Mouse (Mus musculus) liver, adult 2 months (tissue): ENCODE measurements around the gene Pcnx2. TPM values are rescaled to one million over a fixed set of nuclear protein-coding genes. Genes with fewer than 3 reads are reported as not detected.
A peak's percentile ranks its signal among the peaks of the same experiment; 100 is the strongest.

ENCODE experiments used
- DNase-seq: peaks from one replicate; pipeline ENCODE4 v3.0.0-alpha.2; 2011; ENCODE audit warnings: low read depth, low spot score; ENCODE audit errors: extremely low read depth
- H3K27ac ChIP-seq: fragments of 200-500 bp; replicated peaks from 2 replicates; pipeline ENCODE4 v1.5.1; 2012; ENCODE audit warnings: low read depth, mild to moderate bottlenecking, control low read depth, inconsistent platforms, low read length; ENCODE audit not compliant: insufficient read depth
- H3K27me3 ChIP-seq: fragments of 200-500 bp; 2 replicates; pipeline ENCODE4 v1.6.1; 2012; ENCODE audit warnings: mild to moderate bottlenecking, moderate library complexity, low read length, inconsistent platforms; ENCODE audit not compliant: control insufficient read depth, insufficient read depth
- H3K36me3 ChIP-seq: fragments of 200-500 bp; 2 replicates; pipeline ENCODE4 v1.6.1; 2012; ENCODE audit warnings: low read length, inconsistent platforms; ENCODE audit not compliant: control insufficient read depth, insufficient read depth
- H3K4me1 ChIP-seq: fragments of 200-500 bp; 2 replicates; pipeline ENCODE4 v1.6.1; 2011; ENCODE audit warnings: low read length; ENCODE audit not compliant: control insufficient read depth, insufficient read depth
- H3K4me3 ChIP-seq: fragments of 200-500 bp; 2 replicates; pipeline ENCODE4 v1.5.1; 2011; ENCODE audit warnings: low read depth, mild to moderate bottlenecking, control low read depth, low read length, moderate library complexity; ENCODE audit not compliant: insufficient read depth
- H3K79me2 ChIP-seq: fragments of 200-500 bp; 2 replicates; pipeline ENCODE4 v1.6.1; 2012; ENCODE audit warnings: inconsistent platforms, mild to moderate bottlenecking, low read length, moderate library complexity; ENCODE audit not compliant: control insufficient read depth, insufficient read depth
- H3K9ac ChIP-seq: fragments of 200-500 bp; 2 replicates; pipeline ENCODE4 v1.6.1; 2012; ENCODE audit warnings: low read depth, mild to moderate bottlenecking, control low read depth, inconsistent platforms, low read length
- CTCF ChIP-seq: fragments of 200-500 bp; IDR thresholded peaks from 2 replicates; pipeline ENCODE4 v1.5.1; 2011; ENCODE audit warnings: low read depth, low read length, control low read depth
- POLR2A ChIP-seq: fragments of 200-500 bp; IDR thresholded peaks from 2 replicates; pipeline ENCODE4 v1.6.1; 2011; ENCODE audit warnings: low read length, control low read depth; ENCODE audit not compliant: insufficient read depth; ENCODE audit errors: extremely low read depth
- WGBS: fragments of 180-500 bp; shearing (Covaris S2); methylation state at CpG from one replicate; pipeline ENCODE4 v1.1.7; 2018; 5-methylcytosine and 5-hydroxymethylcytosine counted together
- polyA plus RNA-seq: library from polyadenylated mRNA; depleted of rRNA; stranded (reverse); fragments of >200 nt; gene quantifications from 2 replicates; pipeline ENCODE4 v1.2.3, GENCODE M21; 2012
- total RNA-seq: library from RNA; depleted of rRNA; stranded (reverse); fragments of >200 nt; gene quantifications from 2 replicates; pipeline ENCODE4 v1.2.3, GENCODE M21; 2014

The Pcnx2 gene
- total and polyA plus RNA-seq, 2 experiments, result 0.05 TPM; not detected in 1

GRCm38 (mm10) chr8:125726986-125727385, 171.1 kb downstream of the Pcnx2 start:
- Histone ChIP-seq H3K36me3 (no peaks in the 10 kb centered on the region), H3K9ac (no peak overlapping the region), H3K27ac (no peak overlapping the region), H3K79me2 (no peaks in the 10 kb centered on the region), H3K4me3 (no peak overlapping the region), H3K4me1 (no peaks in the 10 kb centered on the region), H3K27me3 (no peaks in the 10 kb centered on the region)
- no peak for DNase-seq
- TF ChIP-seq POLR2A, result no peak
- no peak for TF ChIP-seq CTCF
- WGBS, result 71% methylated on average over 5 of the region's 5 CpGs

- H3K36me3 ChIP-seq, result no peaks in the 10 kb centered on the region
- TF ChIP-seq CTCF (no peak), POLR2A (no peak)
- DNase-seq, result no peak
- no peak overlapping the region for H3K27ac ChIP-seq
- no peaks in the 10 kb centered on the region for H3K79me2 ChIP-seq
- 95% methylated on average over 4 of the region's 4 CpGs for WGBS
- H3K9ac ChIP-seq, result no peak overlapping the region
- H3K4me3 ChIP-seq, result no peak overlapping the region
- H3K4me1 ChIP-seq, result no peaks in the 10 kb centered on the region
- H3K27me3 ChIP-seq, result no peaks in the 10 kb centered on the region
Measured at GRCm38 (mm10) chr8:125726143-125726542, 172.0 kb downstream of the Pcnx2 start.

- no peak for TF ChIP-seq POLR2A
- WGBS, result 79% methylated on average over 6 of the region's 6 CpGs
Measured at GRCm38 (mm10) chr8:125725037-125725820, 172.9 kb downstream of the Pcnx2 start.

GRCm38 (mm10) chr8:125723437-125723836, 174.7 kb downstream of the Pcnx2 start:
- Histone ChIP-seq H3K9ac (no peak overlapping the region), H3K4me1 (no peaks in the 10 kb centered on the region), H3K27ac (no peak overlapping the region), H3K27me3 (no peaks in the 10 kb centered on the region), H3K36me3 (no peaks in the 10 kb centered on the region), H3K4me3 (no peak overlapping the region), H3K79me2 (no peaks in the 10 kb centered on the region)
- no peak for TF ChIP-seq CTCF
- no peak for TF ChIP-seq POLR2A
- 94% methylated on average over 6 of the region's 6 CpGs for WGBS
- no peak for DNase-seq

More at GRCm38 (mm10) chr8:125725037-125725820, 172.9 kb downstream of the Pcnx2 start:
- Histone ChIP-seq H3K79me2 (no peaks in the 10 kb centered on the region), H3K9ac (no peak overlapping the region), H3K27ac (peak overlapping the region; percentile 58; the same call in 1 of the 2 replicates), H3K27me3 (no peaks in the 10 kb centered on the region), H3K4me3 (no peak overlapping the region), H3K4me1 (no peaks in the 10 kb centered on the region), H3K36me3 (no peaks in the 10 kb centered on the region)
- peak; percentile 59 for DNase-seq

- Histone ChIP-seq H3K27ac (no peak overlapping the region), H3K27me3 (no peaks in the 10 kb centered on the region), H3K4me1 (no peaks in the 10 kb centered on the region), H3K36me3 (no peaks in the 10 kb centered on the region), H3K79me2 (no peaks in the 10 kb centered on the region), H3K4me3 (no peak overlapping the region), H3K9ac (no peak overlapping the region)
- TF ChIP-seq CTCF (no peak), POLR2A (no peak)
- 94% methylated on average over 7 of the region's 7 CpGs for WGBS
- no peak for DNase-seq
Measured at GRCm38 (mm10) chr8:125722675-125723074, 175.4 kb downstream of the Pcnx2 start.

GRCm38 (mm10) chr8:125718914-125719313, 179.2 kb downstream of the Pcnx2 start:
- Histone ChIP-seq H3K4me3 (no peak overlapping the region), H3K9ac (no peak overlapping the region), H3K79me2 (no peaks in the 10 kb centered on the region), H3K27me3 (no peaks in the 10 kb centered on the region), H3K27ac (no peak overlapping the region), H3K36me3 (no peaks in the 10 kb centered on the region), H3K4me1 (no peaks in the 10 kb centered on the region)
- TF ChIP-seq CTCF (peak; percentile 50), POLR2A (no peak)
- WGBS, result 65% methylated on average over 4 of the region's 4 CpGs
- DNase-seq, result no peak
